Mouse (Mus musculus) limb, embryonic 15.5 days (tissue): ENCODE results near the gene Nudt14. TPM values are rescaled to one million over a fixed set of nuclear protein-coding genes. Genes with fewer than 3 reads are reported as not detected.

Experiments used
- ATAC-seq: fragments of 200-750 bp; cut with Nextera tagmentation; 2 replicates; pipeline ENCODE4 v1.8.0; 2017; ENCODE audit warnings: low read depth, moderate TSS enrichment; ENCODE audit not compliant: insufficient number of reproducible peaks, low FRiP score, low TSS enrichment
- H3K27ac ChIP-seq: fragments of 300-500 bp; sonication (generic); 2 replicates; pipeline ENCODE4 v1.5.1; 2015; ENCODE audit warnings: moderate library complexity, mild to moderate bottlenecking, inconsistent platforms
- H3K27me3 ChIP-seq: fragments of 300-500 bp; sonication (generic); 2 replicates; pipeline ENCODE4 v1.6.1; 2015; ENCODE audit warnings: inconsistent platforms
- H3K36me3 ChIP-seq: fragments of 300-500 bp; sonication (generic); 2 replicates; pipeline ENCODE4 v1.6.1; 2015; ENCODE audit warnings: inconsistent platforms
- H3K4me1 ChIP-seq: fragments of 300-500 bp; sonication (generic); 2 replicates; pipeline ENCODE4 v1.6.1; 2015; ENCODE audit warnings: inconsistent platforms
- H3K4me2 ChIP-seq: fragments of 300-500 bp; sonication (generic); 2 replicates; pipeline ENCODE4 v1.6.1; 2015; ENCODE audit warnings: mild to moderate bottlenecking, inconsistent platforms
- H3K4me3 ChIP-seq: fragments of 300-500 bp; sonication (generic); 2 replicates; pipeline ENCODE4 v1.5.1; 2015; ENCODE audit warnings: mild to moderate bottlenecking, inconsistent platforms
- H3K9ac ChIP-seq: fragments of 300-500 bp; sonication (generic); 2 replicates; pipeline ENCODE4 v1.6.1; 2015; ENCODE audit warnings: inconsistent platforms
- H3K9me3 ChIP-seq: fragments of 300-500 bp; sonication (generic); 2 replicates; pipeline ENCODE4 v1.6.1; 2016; ENCODE audit warnings: inconsistent platforms
- WGBS: fragments of 180-500 bp; shearing (Covaris S2); methylation state at CpG from one replicate; pipeline ENCODE4 v1.1.7; 2015; 5-methylcytosine and 5-hydroxymethylcytosine counted together
- polyA plus RNA-seq: library from polyadenylated mRNA; unstranded; fragments of >200 nt; fragmentation: Nextera tagmentation; extraction: Ambion mirVana; gene quantifications from 2 replicates; pipeline ENCODE4 v1.2.1, GENCODE M21; 2015

Gene Nudt14
- 70.5 and 71.2 TPM in 2 replicates for polyA plus RNA-seq

GRCm38 (mm10) chr12:112941776-112942713 is at the start of gene Nudt14:
Nudt14 (minus strand) TSS chr12:112942124.
- H3K4me3 ChIP-seq: peak within 1 kb of the TSS; percentile 80
- 2% methylated on average over 58 of the region's 58 CpGs for WGBS
- H3K4me2 ChIP-seq: peak within 1 kb of the TSS; percentile 74
- no peaks in the 10 kb centered on the region for H3K27me3 ChIP-seq
- peaks cover 33% of the 10 kb centered on the region for H3K4me1 ChIP-seq
- H3K27ac ChIP-seq: peak within 1 kb of the TSS; percentile 88
- no peaks in the 10 kb centered on the region for H3K36me3 ChIP-seq
- no peaks in the 10 kb centered on the region for H3K9me3 ChIP-seq
- ATAC-seq: peak; percentile 58; the same call in 1 of the 2 replicates
- H3K9ac ChIP-seq: peak within 1 kb of the TSS; percentile 66

- no peak overlapping the region for H3K4me2 ChIP-seq
- H3K36me3 ChIP-seq: peaks cover 36% of the 10 kb centered on the region
- ATAC-seq: no peak
- no peaks in the 10 kb centered on the region for H3K4me1 ChIP-seq
- no peak overlapping the region for H3K9ac ChIP-seq
- WGBS: 77% methylated on average over 2 of the region's 2 CpGs
- no peak overlapping the region for H3K4me3 ChIP-seq
- H3K27me3 ChIP-seq: no peaks in the 10 kb centered on the region
- no peak overlapping the region for H3K27ac ChIP-seq
- no peaks in the 10 kb centered on the region for H3K9me3 ChIP-seq
Measured at GRCm38 (mm10) chr12:112991444-112991843, 49.5 kb upstream of the Nudt14 start.

- no peak overlapping the region for H3K27ac ChIP-seq
- 85% methylated on average over 5 of the region's 5 CpGs for WGBS
- no peak overlapping the region for H3K9ac ChIP-seq
- ATAC-seq: no peak
- no peak overlapping the region for H3K4me3 ChIP-seq
- no peaks in the 10 kb centered on the region for H3K27me3 ChIP-seq
- H3K36me3 ChIP-seq: peaks cover 41% of the 10 kb centered on the region
- H3K4me2 ChIP-seq: no peak overlapping the region
- H3K4me1 ChIP-seq: no peaks in the 10 kb centered on the region
- H3K9me3 ChIP-seq: no peaks in the 10 kb centered on the region
Measured at GRCm38 (mm10) chr12:112990706-112991405, 48.9 kb upstream of the Nudt14 start.

- Histone ChIP-seq H3K27me3 (no peaks in the 10 kb centered on the region), H3K4me3 (no peak overlapping the region), H3K27ac (no peak overlapping the region), H3K4me2 (no peak overlapping the region), H3K4me1 (no peaks in the 10 kb centered on the region), H3K36me3 (peaks cover 65% of the 10 kb centered on the region), H3K9ac (no peak overlapping the region), H3K9me3 (no peaks in the 10 kb centered on the region)
- ATAC-seq: no peak
- 66% methylated on average over 6 of the region's 6 CpGs for WGBS
Measured at GRCm38 (mm10) chr12:112987877-112988276, 46.0 kb upstream of the Nudt14 start.

GRCm38 (mm10) chr12:112985346-112985745 is 43.4 kb upstream of the Nudt14 start:
- WGBS: 89% methylated on average over 6 of the region's 6 CpGs

GRCm38 (mm10) chr12:112982031-112982430 is 40.1 kb upstream of the Nudt14 start:
- H3K27ac ChIP-seq: no peak overlapping the region
- H3K4me2 ChIP-seq: no peak overlapping the region
- WGBS: 79% methylated on average over 2 of the region's 2 CpGs
- H3K4me1 ChIP-seq: peaks cover 15% of the 10 kb centered on the region
- ATAC-seq: no peak
- no peak overlapping the region for H3K4me3 ChIP-seq
- no peak overlapping the region for H3K9ac ChIP-seq
- H3K36me3 ChIP-seq: peaks cover 93% of the 10 kb centered on the region
- H3K27me3 ChIP-seq: no peaks in the 10 kb centered on the region
- no peaks in the 10 kb centered on the region for H3K9me3 ChIP-seq

More at GRCm38 (mm10) chr12:112985346-112985745, 43.4 kb upstream of the Nudt14 start:
- H3K9me3 ChIP-seq: no peaks in the 10 kb centered on the region
- no peaks in the 10 kb centered on the region for H3K4me1 ChIP-seq
- no peak overlapping the region for H3K4me2 ChIP-seq
- H3K9ac ChIP-seq: no peak overlapping the region
- H3K27me3 ChIP-seq: no peaks in the 10 kb centered on the region
- ATAC-seq: no peak
- H3K27ac ChIP-seq: no peak overlapping the region
- no peak overlapping the region for H3K4me3 ChIP-seq
- H3K36me3 ChIP-seq: peaks cover 81% of the 10 kb centered on the region

GRCm38 (mm10) chr12:112977156-112977555 is 35.2 kb upstream of the Nudt14 start:
- Histone ChIP-seq H3K27ac (peak overlapping the region; percentile 94), H3K9ac (peak overlapping the region; percentile 57), H3K4me1 (peaks cover 21% of the 10 kb centered on the region), H3K27me3 (no peaks in the 10 kb centered on the region), H3K4me2 (peak overlapping the region; percentile 89), H3K9me3 (no peaks in the 10 kb centered on the region), H3K36me3 (peaks cover 77% of the 10 kb centered on the region), H3K4me3 (peak overlapping the region; percentile 74)
- WGBS: 42% methylated on average over 12 of the region's 12 CpGs
- no peak for ATAC-seq

- peak; percentile 88 for ATAC-seq
- Histone ChIP-seq H3K9ac (peak within 1 kb of the TSS; percentile 57), H3K36me3 (peaks cover 77% of the 10 kb centered on the region), H3K4me2 (peak within 1 kb of the TSS; percentile 89), H3K27ac (peak within 1 kb of the TSS; percentile 94), H3K4me1 (peaks cover 21% of the 10 kb centered on the region), H3K9me3 (no peaks in the 10 kb centered on the region), H3K4me3 (peak within 1 kb of the TSS; percentile 74), H3K27me3 (no peaks in the 10 kb centered on the region)
- WGBS: under 1% methylated on average over 78 of the region's 80 CpGs
Measured at GRCm38 (mm10) chr12:112976371-112977073, 34.6 kb upstream of the Nudt14 start, which contains the start of gene Btbd6. Btbd6 (plus strand) TSS chr12:112976482.

- H3K36me3 ChIP-seq: peaks cover 76% of the 10 kb centered on the region
- peaks cover 21% of the 10 kb centered on the region for H3K4me1 ChIP-seq
- H3K9me3 ChIP-seq: no peaks in the 10 kb centered on the region
- no peaks in the 10 kb centered on the region for H3K27me3 ChIP-seq
- WGBS: 89% methylated on average over 9 of the region's 9 CpGs
- H3K4me3 ChIP-seq: no peak overlapping the region
- H3K4me2 ChIP-seq: no peak overlapping the region
- ATAC-seq: no peak
- no peak overlapping the region for H3K9ac ChIP-seq
- H3K27ac ChIP-seq: no peak overlapping the region
Measured at GRCm38 (mm10) chr12:112974736-112975135, 32.8 kb upstream of the Nudt14 start.

GRCm38 (mm10) chr12:112969616-112970015 is 27.7 kb upstream of the Nudt14 start:
- no peak for ATAC-seq
- Histone ChIP-seq H3K4me3 (no peak overlapping the region), H3K4me2 (no peak overlapping the region), H3K36me3 (peaks cover 94% of the 10 kb centered on the region), H3K9ac (no peak overlapping the region), H3K27ac (no peak overlapping the region), H3K27me3 (no peaks in the 10 kb centered on the region), H3K4me1 (no peaks in the 10 kb centered on the region), H3K9me3 (no peaks in the 10 kb centered on the region)
- WGBS: 94% methylated on average over 6 of the region's 6 CpGs

- no peaks in the 10 kb centered on the region for H3K9me3 ChIP-seq
- peaks cover 98% of the 10 kb centered on the region for H3K36me3 ChIP-seq
- no peak overlapping the region for H3K4me3 ChIP-seq
- no peak overlapping the region for H3K4me2 ChIP-seq
- no peak overlapping the region for H3K9ac ChIP-seq
- no peak overlapping the region for H3K27ac ChIP-seq
- no peaks in the 10 kb centered on the region for H3K4me1 ChIP-seq
- ATAC-seq: no peak
- 56% methylated on average over 8 of the region's 8 CpGs for WGBS
- no peaks in the 10 kb centered on the region for H3K27me3 ChIP-seq
Measured at GRCm38 (mm10) chr12:112968943-112969342, 27.0 kb upstream of the Nudt14 start.
